Mouse (Mus musculus) ovary, postnatal 10 days (tissue): ENCODE measurements around the gene H1f0.

Source experiments
- DNase-seq: peaks from one replicate; pipeline ENCODE4 v3.0.0; 2022; ENCODE audit warnings: low spot score

The H1f0 gene

GRCm38 (mm10) chr15:79038853-79039252, 10.6 kb downstream of the H1f0 start:
- no peak for DNase-seq

GRCm38 (mm10) chr15:79040501-79041416, 12.5 kb downstream of the H1f0 start:
- DNase-seq, result no peak

- no peak for DNase-seq
Measured at GRCm38 (mm10) chr15:79041585-79041984, 13.3 kb downstream of the H1f0 start, which contains the start of gene Galr3. TSS of gene Galr3 (plus strand) at chr15:79041885.

- no peak for DNase-seq
Measured at GRCm38 (mm10) chr15:79042721-79043491, 14.7 kb downstream of the H1f0 start.

- DNase-seq, result no peak
Measured at GRCm38 (mm10) chr15:79044837-79045236, 16.6 kb downstream of the H1f0 start.

- no peak for DNase-seq
Measured at GRCm38 (mm10) chr15:79048186-79048585, 19.9 kb downstream of the H1f0 start.

GRCm38 (mm10) chr15:79050160-79050845, 22.1 kb downstream of the H1f0 start:
- no peak for DNase-seq

GRCm38 (mm10) chr15:79050964-79051363, 22.7 kb downstream of the H1f0 start:
- no peak for DNase-seq

GRCm38 (mm10) chr15:79051461-79052360, 23.5 kb downstream of the H1f0 start:
- no peak for DNase-seq

- no peak for DNase-seq
Measured at GRCm38 (mm10) chr15:79052366-79052765, 24.1 kb downstream of the H1f0 start.

GRCm38 (mm10) chr15:79056601-79057000, 28.4 kb downstream of the H1f0 start:
- no peak for DNase-seq

- DNase-seq, result no peak
Measured at GRCm38 (mm10) chr15:79057850-79058249, 29.6 kb downstream of the H1f0 start.

- DNase-seq, result no peak
Measured at GRCm38 (mm10) chr15:79060887-79061565, 32.8 kb downstream of the H1f0 start.

GRCm38 (mm10) chr15:79062376-79063159, 34.3 kb downstream of the H1f0 start, which contains the start of gene Ankrd54:
TSS of gene Ankrd54 (minus strand) at chr15:79062893.
- DNase-seq, result peak; percentile 86

GRCm38 (mm10) chr15:79063160-79063740, 35.0 kb downstream of the H1f0 start:
- no peak for DNase-seq

- no peak for DNase-seq
Measured at GRCm38 (mm10) chr15:79065086-79065770, 37.0 kb downstream of the H1f0 start.

- DNase-seq, result no peak
Measured at GRCm38 (mm10) chr15:79066276-79066675, 38.0 kb downstream of the H1f0 start.

- no peak for DNase-seq
Measured at GRCm38 (mm10) chr15:79067631-79068030, 39.4 kb downstream of the H1f0 start.

- DNase-seq, result no peak
Measured at GRCm38 (mm10) chr15:79068416-79068815, 40.2 kb downstream of the H1f0 start.
